Mouse (Mus musculus) bone marrow macrophage, adult 2 months (primary cell): ENCODE measurements at regions not wholly inside any gene's neighbourhood (a gene's known extent, or its start where the extent isn't known, plus 50 kb on each side); places are given as distances from the start of the nearest gene placed in this dataset.

Experiments
- CTCF ChIP-seq: IDR thresholded peaks from 2 replicates; pipeline ENCODE4 v1.5.1; 2012; ENCODE audit warnings: low read depth, mild to moderate bottlenecking, low read length, moderate library complexity
- POLR2A ChIP-seq: IDR thresholded peaks from 2 replicates; pipeline ENCODE4 v1.6.1; 2012; ENCODE audit warnings: mild to moderate bottlenecking, low read depth, low read length, borderline replicate concordance

- TF ChIP-seq CTCF (no peak), POLR2A (no peak)
Observed at GRCm38 (mm10) chr12:26799310-26799709, 330.3 kb downstream of the Cmpk2 start.
